Mouse (Mus musculus): ENCODE measurements around the gene Rnf167.

- TF ChIP-seq POLR2A (IDR thresholded peaks at IDR 0.05; ENCODE audit: control insufficient read depth, extremely low read depth, insufficient read depth, low read length, poor library complexity) (no peak), CTCF (IDR thresholded peaks at IDR 0.05; ENCODE audit: borderline replicate concordance, control insufficient read depth, extremely low read depth, insufficient read depth, low read length, poor library complexity) (no peak)
Measured at GRCm38 (mm10) chr11:70606717-70607116, 40.3 kb upstream of the Rnf167 start.
